Mouse (Mus musculus) cortical plate, adult 2 months (tissue): ENCODE data around the gene Clta. TPM values are rescaled to one million over a fixed set of nuclear protein-coding genes. Genes with fewer than 3 reads are reported as not detected.

Experiments used
- H3K27ac ChIP-seq: fragments of 200-500 bp; 2 replicates; pipeline ENCODE4 v1.5.1; 2012; ENCODE audit warnings: low read length, control low read depth, inconsistent platforms; ENCODE audit not compliant: insufficient read depth
- H3K4me1 ChIP-seq: fragments of 200-500 bp; 2 replicates; pipeline ENCODE4 v1.6.1; 2011; ENCODE audit warnings: low read length; ENCODE audit not compliant: control insufficient read depth, insufficient read depth
- H3K4me3 ChIP-seq: fragments of 200-500 bp; 2 replicates; pipeline ENCODE4 v1.5.1; 2011; ENCODE audit warnings: mild to moderate bottlenecking, low read length, control low read depth; ENCODE audit not compliant: insufficient read depth
- CTCF ChIP-seq: fragments of 200-500 bp; IDR thresholded peaks from 2 replicates; pipeline ENCODE4 v1.5.1; 2011; ENCODE audit warnings: mild to moderate bottlenecking, control low read depth, low read length; ENCODE audit not compliant: insufficient read depth; ENCODE audit errors: extremely low read depth
- POLR2A ChIP-seq: fragments of 200-500 bp; IDR thresholded peaks from 2 replicates; pipeline ENCODE4 v1.6.1; 2011; ENCODE audit warnings: mild to moderate bottlenecking, low read length, control low read depth; ENCODE audit not compliant: insufficient read depth; ENCODE audit errors: extremely low read depth
- polyA plus RNA-seq: library from polyadenylated mRNA; depleted of rRNA; stranded (reverse); fragments of >200 nt; gene quantifications from 2 replicates; pipeline ENCODE4 v1.2.3, GENCODE M21; 2012

Clta gene
- polyA plus RNA-seq, 1 experiment: 385 TPM

GRCm38 (mm10) chr4:44044685-44045356 lies 40.6 kb downstream of the Clta start:
- no peak overlapping the region for H3K27ac ChIP-seq
- TF ChIP-seq CTCF (no peak), POLR2A (no peak)
- H3K4me3 ChIP-seq: no peak overlapping the region
- 0 out of 2 replicates have a peak, but pooled peaks cover 1% of the 10 kb centered on the region for H3K4me1 ChIP-seq

GRCm38 (mm10) chr4:44046066-44046465 lies 41.8 kb downstream of the Clta start:
- no peak overlapping the region for H3K4me3 ChIP-seq
- H3K4me1 ChIP-seq: 0 out of 2 replicates have a peak, but pooled peaks cover 1% of the 10 kb centered on the region
- TF ChIP-seq CTCF (no peak), POLR2A (no peak)
- H3K27ac ChIP-seq: no peak overlapping the region

- Histone ChIP-seq H3K27ac (no peak overlapping the region), H3K4me3 (no peak overlapping the region), H3K4me1 (0 out of 2 replicates have a peak, but pooled peaks cover 1% of the 10 kb centered on the region)
- TF ChIP-seq CTCF (no peak), POLR2A (no peak)
Observed at GRCm38 (mm10) chr4:44049812-44050211, 45.6 kb downstream of the Clta start.

GRCm38 (mm10) chr4:44059674-44060073 lies 55.4 kb downstream of the Clta start:
- Histone ChIP-seq H3K27ac (no peak overlapping the region), H3K4me3 (no peak overlapping the region)
- TF ChIP-seq POLR2A (no peak), CTCF (no peak)

GRCm38 (mm10) chr4:44062062-44062461 lies 57.8 kb downstream of the Clta start:
- H3K4me1 ChIP-seq: peaks cover 4% of the 10 kb centered on the region
- 0 out of 2 replicates have a peak overlapping the region, but pooled peaks have one; percentile 21 for H3K27ac ChIP-seq
- no peak overlapping the region for H3K4me3 ChIP-seq
- TF ChIP-seq CTCF (no peak), POLR2A (no peak)

More at GRCm38 (mm10) chr4:44059674-44060073, 55.4 kb downstream of the Clta start:
- peaks cover 4% of the 10 kb centered on the region for H3K4me1 ChIP-seq

- TF ChIP-seq POLR2A (no peak), CTCF (no peak)
- no peak overlapping the region for H3K27ac ChIP-seq
- peaks cover 4% of the 10 kb centered on the region for H3K4me1 ChIP-seq
- no peak overlapping the region for H3K4me3 ChIP-seq
Observed at GRCm38 (mm10) chr4:44062816-44063215, 58.6 kb downstream of the Clta start.

- Histone ChIP-seq H3K4me1 (peaks cover 4% of the 10 kb centered on the region), H3K4me3 (no peak overlapping the region), H3K27ac (no peak overlapping the region)
- no peak for TF ChIP-seq POLR2A
- TF ChIP-seq CTCF: peak; percentile 99
Observed at GRCm38 (mm10) chr4:44065355-44066025, 61.2 kb downstream of the Clta start.

GRCm38 (mm10) chr4:44066891-44067290 lies 62.6 kb downstream of the Clta start:
- Histone ChIP-seq H3K4me3 (no peak overlapping the region), H3K4me1 (peaks cover 6% of the 10 kb centered on the region), H3K27ac (no peak overlapping the region)
- TF ChIP-seq CTCF: no peak
- no peak for TF ChIP-seq POLR2A

GRCm38 (mm10) chr4:44068736-44069135 lies 64.5 kb downstream of the Clta start:
- Histone ChIP-seq H3K4me3 (no peak overlapping the region), H3K4me1 (peaks cover 2% of the 10 kb centered on the region; the same call in 1 of the 2 replicates), H3K27ac (no peak overlapping the region)
- TF ChIP-seq CTCF: no peak
- no peak for TF ChIP-seq POLR2A

- Histone ChIP-seq H3K4me1 (peaks cover 2% of the 10 kb centered on the region; the same call in 1 of the 2 replicates), H3K27ac (no peak overlapping the region), H3K4me3 (no peak overlapping the region)
- TF ChIP-seq CTCF: no peak
- no peak for TF ChIP-seq POLR2A
Observed at GRCm38 (mm10) chr4:44069411-44069810, 65.2 kb downstream of the Clta start.
